Mouse (Mus musculus) stomach, embryonic 14.5 days (tissue): ENCODE measurements at regions not wholly inside any gene's neighbourhood (a gene's known extent, or its start where the extent isn't known, plus 50 kb on each side); places are given as distances from the start of the nearest gene placed in this dataset.

ENCODE experiments used
- ATAC-seq: fragments of 200-750 bp; cut with Nextera tagmentation; 2 replicates; pipeline ENCODE4 v1.8.0; 2017; ENCODE audit warnings: low read depth, moderate TSS enrichment; ENCODE audit not compliant: insufficient number of reproducible peaks, insufficient read depth, low FRiP score
- H3K27ac ChIP-seq: fragments of 300-500 bp; sonication (generic); 2 replicates; pipeline ENCODE4 v1.5.1; 2014; ENCODE audit warnings: mild to moderate bottlenecking, low read length, moderate library complexity, mixed read lengths
- H3K27me3 ChIP-seq: fragments of 300-500 bp; sonication (generic); 2 replicates; pipeline ENCODE4 v1.6.1; 2014; ENCODE audit warnings: low read length, control low read depth, mixed read lengths; ENCODE audit not compliant: control insufficient read depth, insufficient read depth
- H3K36me3 ChIP-seq: fragments of 300-500 bp; sonication (generic); 2 replicates; pipeline ENCODE4 v1.6.1; 2014; ENCODE audit warnings: mild to moderate bottlenecking, control low read depth, low read length, moderate library complexity, mixed read lengths; ENCODE audit not compliant: control insufficient read depth, insufficient read depth
- H3K4me1 ChIP-seq: fragments of 300-500 bp; sonication (generic); 2 replicates; pipeline ENCODE4 v1.6.1; 2014; ENCODE audit warnings: low read length, control low read depth, mixed read lengths; ENCODE audit not compliant: control insufficient read depth, insufficient read depth
- H3K4me2 ChIP-seq: fragments of 300-500 bp; sonication (generic); replicated peaks from 2 replicates; pipeline ENCODE4 v1.6.1; 2014; ENCODE audit warnings: low read depth, low read length, control low read depth
- H3K4me3 ChIP-seq: fragments of 300-500 bp; sonication (generic); 2 replicates; pipeline ENCODE4 v1.5.1; 2014; ENCODE audit warnings: low read depth, low read length, control low read depth
- H3K9ac ChIP-seq: fragments of 300-500 bp; sonication (generic); replicated peaks from 2 replicates; pipeline ENCODE4 v1.6.1; 2014; ENCODE audit warnings: low read depth, mild to moderate bottlenecking, control low read depth, low read length, moderate library complexity, mixed read lengths
- H3K9me3 ChIP-seq: fragments of 300-500 bp; sonication (generic); 2 replicates; pipeline ENCODE4 v1.6.1; 2016; ENCODE audit warnings: low read depth, low read length, control low read depth; ENCODE audit not compliant: control insufficient read depth
- WGBS: fragments of 180-500 bp; shearing (Covaris S2); extraction: QIAGEN DNeasy Blood & Tissue Kit; methylation state at CpG from one replicate; pipeline ENCODE4 v1.1.7; 2014; 5-methylcytosine and 5-hydroxymethylcytosine counted together

DNA sequence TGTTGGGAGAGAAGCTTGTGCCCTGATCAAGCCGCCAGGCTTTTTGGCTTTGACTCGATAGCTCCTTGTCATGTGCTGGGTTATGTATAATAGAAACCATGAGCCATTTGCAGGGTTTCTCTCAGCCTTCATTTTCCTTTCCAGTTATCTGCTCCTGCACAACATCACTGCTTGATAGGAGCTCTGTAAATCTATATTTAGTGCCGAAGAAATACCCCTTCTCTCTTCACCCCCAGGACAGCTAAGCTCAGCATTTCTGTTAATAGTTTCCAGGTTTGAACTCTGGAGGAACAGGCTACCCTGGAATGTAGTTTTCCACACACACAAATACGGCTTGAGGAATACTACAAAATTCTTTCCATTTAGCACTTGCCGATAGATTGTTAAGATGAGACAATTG is 267.4 kb downstream of the Fign start:
- Histone ChIP-seq H3K9me3 (no peaks in the 10 kb centered on the region), H3K4me2 (no peak overlapping the region), H3K27me3 (no peaks in the 10 kb centered on the region), H3K27ac (no peak overlapping the region), H3K4me3 (no peak overlapping the region), H3K36me3 (no peaks in the 10 kb centered on the region), H3K9ac (no peak overlapping the region), H3K4me1 (no peaks in the 10 kb centered on the region)
- WGBS: 74% methylated on average over 5 of the region's 5 CpGs
- ATAC-seq: no peak

DNA sequence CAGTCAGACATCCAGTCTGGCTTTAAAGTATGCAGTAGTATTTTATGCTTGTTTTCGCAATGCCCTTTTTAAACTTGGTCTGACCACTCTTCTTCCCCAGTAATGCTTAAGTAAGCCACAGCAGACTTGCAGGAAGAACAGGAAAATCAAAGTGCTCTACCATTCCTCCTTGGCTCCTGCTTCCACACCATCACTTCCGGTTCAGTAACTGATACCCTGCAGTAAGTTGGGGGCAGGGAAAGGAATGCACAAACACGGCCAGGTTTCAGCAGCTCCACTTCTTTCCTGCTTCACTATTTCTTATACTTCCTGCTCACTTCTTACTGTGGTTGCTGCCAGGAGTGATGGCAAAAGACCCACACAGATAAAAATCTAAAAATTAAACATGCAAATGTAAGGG is 269.2 kb downstream of the Fign start:
- Histone ChIP-seq H3K27me3 (no peaks in the 10 kb centered on the region), H3K36me3 (no peaks in the 10 kb centered on the region), H3K27ac (no peak overlapping the region), H3K9ac (no peak overlapping the region), H3K4me2 (no peak overlapping the region), H3K4me3 (no peak overlapping the region), H3K9me3 (no peaks in the 10 kb centered on the region), H3K4me1 (no peaks in the 10 kb centered on the region)
- ATAC-seq: no peak
- 35% methylated on average over 3 of the region's 3 CpGs for WGBS

DNA sequence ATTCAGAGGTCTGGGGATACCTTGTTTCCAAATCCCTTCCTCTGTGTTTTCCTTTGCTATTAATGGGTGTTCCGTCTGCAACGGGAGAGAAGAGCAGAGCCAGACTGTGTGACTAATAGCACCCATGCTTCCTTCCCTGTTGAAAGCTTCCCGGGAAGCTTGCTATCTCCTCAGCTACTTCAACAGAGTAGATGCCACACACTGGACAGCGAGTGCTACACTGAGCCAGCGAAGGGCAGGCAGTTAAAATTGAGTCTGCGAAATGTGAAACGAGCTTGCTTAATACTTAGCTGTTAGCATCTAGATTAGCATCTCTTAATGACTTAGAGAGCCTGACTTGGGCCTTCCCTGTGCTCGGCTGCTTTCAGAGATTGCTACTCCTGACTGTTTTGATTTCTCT is 278.4 kb downstream of the Fign start:
- Histone ChIP-seq H3K27me3 (no peaks in the 10 kb centered on the region), H3K4me2 (no peak overlapping the region), H3K36me3 (no peaks in the 10 kb centered on the region), H3K27ac (no peak overlapping the region), H3K4me1 (no peaks in the 10 kb centered on the region), H3K9me3 (no peaks in the 10 kb centered on the region), H3K4me3 (no peak overlapping the region), H3K9ac (no peak overlapping the region)
- 24% methylated on average over 8 of the region's 8 CpGs for WGBS
- no peak for ATAC-seq
